Mouse (Mus musculus) heart, embryonic 10.5 days (tissue): ENCODE results near the gene Upk1a. TPM values are rescaled to one million over a fixed set of nuclear protein-coding genes. Genes with fewer than 3 reads are reported as not detected.

Experiments used
- DNase-seq: peaks from one replicate; pipeline ENCODE4 v3.0.0-alpha.2; 2017; ENCODE audit warnings: low spot score
- H3K27ac ChIP-seq: fragments of 300-500 bp; sonication (generic); 2 replicates; pipeline ENCODE4 v1.5.1; 2016; ENCODE audit warnings: mild to moderate bottlenecking
- H3K27me3 ChIP-seq: fragments of 300-500 bp; sonication (generic); 2 replicates; pipeline ENCODE4 v1.6.1; 2016; ENCODE audit warnings: mild to moderate bottlenecking; ENCODE audit not compliant: poor library complexity, insufficient read depth, severe bottlenecking
- H3K36me3 ChIP-seq: fragments of 300-500 bp; sonication (generic); 2 replicates; pipeline ENCODE4 v1.6.1; 2016; ENCODE audit warnings: mild to moderate bottlenecking, moderate library complexity
- H3K4me1 ChIP-seq: fragments of 300-500 bp; sonication (generic); 2 replicates; pipeline ENCODE4 v1.6.1; 2016; ENCODE audit warnings: mild to moderate bottlenecking
- H3K4me3 ChIP-seq: fragments of 300-500 bp; sonication (generic); 2 replicates; pipeline ENCODE4 v1.5.1; 2016; ENCODE audit warnings: mild to moderate bottlenecking, moderate library complexity
- H3K9me3 ChIP-seq: fragments of 300-500 bp; sonication (generic); 2 replicates; pipeline ENCODE4 v1.6.1; 2016; ENCODE audit warnings: mild to moderate bottlenecking, moderate library complexity
- WGBS: fragments of 180-500 bp; shearing (Covaris S2); methylation state at CpG from one replicate; pipeline ENCODE4 v1.1.7; 2016; 5-methylcytosine and 5-hydroxymethylcytosine counted together
- polyA plus RNA-seq: library from polyadenylated mRNA; unstranded; fragments of >200 nt; fragmentation: Nextera tagmentation; extraction: Ambion mirVana; gene quantifications from 2 replicates; pipeline ENCODE4 v1.2.1, GENCODE M21; 2016

Upk1a gene
- 1.8 and 2.7 TPM in 2 replicates for polyA plus RNA-seq

DNA sequence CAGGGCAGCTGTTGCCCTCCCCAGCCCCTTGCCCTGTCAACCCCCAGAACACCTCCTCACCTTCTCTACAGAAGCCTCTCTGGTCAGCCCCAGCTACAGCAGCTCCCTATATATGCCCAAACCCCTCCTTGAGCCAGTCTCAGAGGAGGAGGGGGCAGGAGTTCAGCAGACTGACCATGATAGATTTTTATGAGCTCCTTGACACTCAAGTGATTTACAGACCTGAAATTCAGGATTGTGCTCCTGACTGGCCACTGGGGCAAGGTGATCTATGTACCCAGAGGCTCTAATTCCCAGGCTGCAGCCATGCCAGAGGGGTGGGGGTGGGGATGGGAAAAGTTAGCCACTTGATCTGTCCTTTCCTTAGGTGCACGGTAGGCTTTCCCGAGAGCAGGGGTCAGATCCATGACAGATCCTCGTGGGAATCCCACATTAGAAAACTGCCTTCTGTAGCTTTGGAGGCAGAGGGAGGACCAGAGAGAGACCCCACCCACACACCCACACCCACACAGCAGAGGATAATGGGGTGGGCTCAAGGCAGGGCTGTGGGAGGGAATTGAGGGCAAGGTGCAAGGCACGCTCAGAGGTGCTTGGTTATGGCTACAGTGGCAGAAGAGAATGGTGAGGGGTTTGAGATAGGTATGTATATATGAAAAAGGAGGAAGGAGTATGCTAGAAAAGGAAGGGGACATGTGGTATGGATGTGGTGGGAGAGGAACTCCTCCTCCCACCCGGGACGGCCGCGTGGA is at the start of gene Upk1a:
Gene Upk1a (minus strand): TSS at position 194 of the 749 bp plus-strand sequence.
- 84% methylated on average over 8 of the region's 8 CpGs for WGBS
- H3K9me3 ChIP-seq: no peaks in the 10 kb centered on the region
- no peak for DNase-seq
- H3K36me3 ChIP-seq: peaks cover 27% of the 10 kb centered on the region
- H3K27ac ChIP-seq: no peak within 1 kb of the TSS
- H3K4me1 ChIP-seq: peaks cover 17% of the 10 kb centered on the region
- H3K4me3 ChIP-seq: no peak within 1 kb of the TSS
- peaks cover 3% of the 10 kb centered on the region; the same call in 1 of the 2 replicates for H3K27me3 ChIP-seq

DNA sequence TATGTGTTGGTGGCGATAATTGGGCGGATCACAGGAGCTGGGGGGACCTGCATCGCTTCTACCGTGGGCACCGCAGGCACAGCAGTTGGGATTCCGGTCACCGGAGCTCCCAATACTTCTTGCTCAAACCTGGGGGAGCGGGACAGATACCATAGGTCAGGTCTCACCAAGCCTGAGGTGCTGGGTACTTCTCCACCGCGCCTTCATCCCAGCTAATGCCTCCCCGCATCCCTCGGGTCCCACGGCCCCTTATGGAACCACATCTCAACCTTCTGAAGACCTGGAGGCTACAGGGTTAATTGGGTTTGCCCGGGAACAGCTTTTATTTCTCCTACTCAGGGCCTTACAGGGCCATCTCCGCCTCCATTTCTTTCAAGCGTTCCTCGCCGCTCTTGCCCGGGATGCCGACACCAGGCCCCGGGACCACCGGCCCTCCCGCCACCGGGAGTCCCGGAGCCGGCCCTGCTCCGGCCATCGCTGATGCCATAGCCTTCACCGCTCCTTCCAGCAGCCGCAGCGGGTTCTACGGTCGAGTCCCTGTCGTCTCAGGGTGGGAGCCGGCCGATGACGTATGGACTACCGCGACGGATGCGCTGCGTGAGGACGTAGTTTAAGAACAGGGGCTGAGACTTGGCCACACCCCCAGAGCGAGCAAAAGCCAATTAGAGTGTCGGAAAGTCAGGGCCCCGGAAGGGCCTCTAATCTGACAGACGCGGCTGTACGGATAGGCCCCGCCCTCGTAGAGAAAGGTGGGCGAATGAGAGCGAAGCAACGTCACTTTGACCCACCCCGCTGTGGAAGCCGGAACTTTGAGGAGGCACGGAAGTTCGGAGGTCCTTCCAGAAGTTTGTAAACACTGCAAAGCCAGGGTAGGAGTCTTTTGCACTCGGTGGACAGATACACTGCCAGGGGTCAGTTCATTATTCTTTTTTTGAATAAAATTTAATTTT is 37.2 kb upstream of the Upk1a start, which contains the start of gene Rbm42:
Gene Rbm42 (minus strand): TSS at position 727 of the 950 bp plus-strand sequence.
- H3K36me3 ChIP-seq: peaks cover 63% of the 10 kb centered on the region
- no peaks in the 10 kb centered on the region for H3K27me3 ChIP-seq
- peaks cover 9% of the 10 kb centered on the region; the same call in 1 of the 2 replicates for H3K4me1 ChIP-seq
- 1% methylated on average over 59 of the region's 59 CpGs for WGBS
- H3K9me3 ChIP-seq: no peaks in the 10 kb centered on the region
- peak; percentile 99 for DNase-seq
- peak within 1 kb of the TSS; percentile 88 for H3K4me3 ChIP-seq
- H3K27ac ChIP-seq: peak within 1 kb of the TSS; percentile 92

DNA sequence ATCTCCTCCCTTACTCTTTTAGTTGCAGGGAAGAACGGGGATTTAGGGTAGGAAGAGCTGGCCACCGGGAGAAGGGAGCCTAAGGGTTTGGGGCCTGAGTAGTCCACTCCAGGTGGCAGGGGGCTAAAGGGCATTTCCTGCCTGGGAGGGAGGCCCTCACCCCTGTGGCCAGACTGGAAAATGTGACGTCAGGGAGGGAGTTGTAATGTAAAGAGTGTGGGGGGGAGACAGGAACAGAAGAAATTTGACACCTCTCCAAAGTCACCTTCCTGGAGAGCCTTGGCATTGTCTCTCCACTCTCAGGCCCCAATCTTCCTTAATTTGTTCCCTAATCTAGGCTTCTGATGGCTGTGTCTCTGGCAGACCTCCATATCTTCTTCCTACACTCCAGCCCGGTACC is 26.4 kb upstream of the Upk1a start:
- peak overlapping the region; percentile 69 for H3K27ac ChIP-seq
- no peaks in the 10 kb centered on the region for H3K9me3 ChIP-seq
- DNase-seq: no peak

DNA sequence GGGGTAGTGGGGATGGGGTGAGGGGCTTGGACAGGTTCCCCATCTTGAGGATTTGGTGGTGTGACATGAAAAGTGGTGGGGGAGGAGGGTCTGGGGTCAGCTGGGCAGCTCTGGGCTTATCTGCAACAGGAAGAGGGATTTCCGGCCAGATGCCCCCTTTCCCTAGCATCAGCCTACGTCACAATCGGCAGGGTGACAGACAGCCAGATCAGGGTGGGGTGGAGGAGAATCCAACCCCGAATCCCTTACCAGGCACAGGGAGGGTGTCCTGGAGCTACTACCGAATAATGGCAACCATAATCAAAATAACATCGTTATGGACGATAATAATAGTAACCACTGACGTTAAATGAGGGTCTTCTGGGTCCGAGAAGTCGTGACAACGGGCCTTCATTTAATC is 23.7 kb upstream of the Upk1a start:
- Histone ChIP-seq H3K4me1 (peaks cover 43% of the 10 kb centered on the region), H3K36me3 (peaks cover 18% of the 10 kb centered on the region), H3K27me3 (peaks cover 52% of the 10 kb centered on the region), H3K9me3 (no peaks in the 10 kb centered on the region), H3K27ac (peak overlapping the region; percentile 56; the same call in 1 of the 2 replicates), H3K4me3 (peak overlapping the region; percentile 53)
- WGBS: 18% methylated on average over 11 of the region's 11 CpGs
- peak; percentile 83 for DNase-seq

More for the DNA sequence above, 26.4 kb upstream of the Upk1a start:
- WGBS: 14% methylated on average over 4 of the region's 4 CpGs
- Histone ChIP-seq H3K4me3 (no peak overlapping the region; the same call in 1 of the 2 replicates), H3K27me3 (peaks cover 26% of the 10 kb centered on the region), H3K36me3 (peaks cover 45% of the 10 kb centered on the region), H3K4me1 (peaks cover 36% of the 10 kb centered on the region)

DNA sequence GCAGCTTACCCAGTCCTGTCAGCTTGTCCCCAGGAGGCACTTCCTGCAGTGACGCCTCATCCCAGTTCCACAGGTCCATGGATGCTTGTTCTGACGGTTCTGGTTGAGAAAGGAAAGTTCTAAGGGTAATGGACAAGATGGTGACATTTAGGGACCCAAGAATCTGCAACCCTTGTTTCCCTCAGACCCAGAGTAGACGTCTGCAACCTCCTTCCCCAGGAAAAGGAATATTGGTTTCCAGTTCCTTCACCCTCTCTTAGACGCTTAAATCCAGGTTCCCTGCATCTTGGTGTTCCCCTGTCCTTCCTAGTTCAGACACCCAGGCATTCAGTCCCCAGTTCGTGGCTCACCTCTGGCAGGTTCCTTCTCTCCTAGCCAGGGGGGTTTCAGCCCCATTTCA is 23.1 kb upstream of the Upk1a start, which contains the start of gene Etv2:
Gene Etv2 (minus strand): TSS at position 101 of the 400 bp plus-strand sequence.
- peaks cover 43% of the 10 kb centered on the region for H3K4me1 ChIP-seq
- H3K4me3 ChIP-seq: peak within 1 kb of the TSS; percentile 53
- no peak for DNase-seq
- WGBS: 3% methylated on average over 5 of the region's 5 CpGs
- peaks cover 12% of the 10 kb centered on the region for H3K36me3 ChIP-seq
- H3K27ac ChIP-seq: peak within 1 kb of the TSS; percentile 59; the same call in 1 of the 2 replicates
- peaks cover 57% of the 10 kb centered on the region for H3K27me3 ChIP-seq
- no peaks in the 10 kb centered on the region for H3K9me3 ChIP-seq

DNA sequence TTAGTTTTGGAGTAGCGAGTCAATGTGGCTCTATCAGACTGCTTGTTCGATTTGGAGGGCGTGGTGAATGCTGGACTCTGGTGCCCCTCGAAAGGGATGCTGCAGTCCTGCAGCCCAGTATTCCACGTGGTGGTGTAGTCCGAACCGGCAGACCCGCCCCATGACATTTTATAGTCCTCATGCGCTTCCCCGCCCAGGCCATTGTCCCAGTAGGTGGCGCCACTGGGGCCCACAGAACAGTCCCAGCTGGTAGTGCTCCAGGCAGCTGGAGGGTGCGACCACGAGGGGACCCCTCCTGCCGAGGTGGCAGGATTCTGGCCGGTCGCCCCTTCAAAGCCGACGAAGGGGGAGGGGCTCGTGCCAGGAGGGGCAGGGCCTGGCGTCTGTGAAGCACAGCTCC is 22.0 kb upstream of the Upk1a start:
- Histone ChIP-seq H3K36me3 (0 out of 2 replicates have a peak, but pooled peaks cover under 1% of the 10 kb centered on the region), H3K9me3 (no peaks in the 10 kb centered on the region), H3K4me3 (peak overlapping the region; percentile 53), H3K4me1 (peaks cover 42% of the 10 kb centered on the region), H3K27me3 (peaks cover 59% of the 10 kb centered on the region), H3K27ac (peak overlapping the region; percentile 59; the same call in 1 of the 2 replicates)
- DNase-seq: peak; percentile 88
- 2% methylated on average over 20 of the region's 20 CpGs for WGBS

DNA sequence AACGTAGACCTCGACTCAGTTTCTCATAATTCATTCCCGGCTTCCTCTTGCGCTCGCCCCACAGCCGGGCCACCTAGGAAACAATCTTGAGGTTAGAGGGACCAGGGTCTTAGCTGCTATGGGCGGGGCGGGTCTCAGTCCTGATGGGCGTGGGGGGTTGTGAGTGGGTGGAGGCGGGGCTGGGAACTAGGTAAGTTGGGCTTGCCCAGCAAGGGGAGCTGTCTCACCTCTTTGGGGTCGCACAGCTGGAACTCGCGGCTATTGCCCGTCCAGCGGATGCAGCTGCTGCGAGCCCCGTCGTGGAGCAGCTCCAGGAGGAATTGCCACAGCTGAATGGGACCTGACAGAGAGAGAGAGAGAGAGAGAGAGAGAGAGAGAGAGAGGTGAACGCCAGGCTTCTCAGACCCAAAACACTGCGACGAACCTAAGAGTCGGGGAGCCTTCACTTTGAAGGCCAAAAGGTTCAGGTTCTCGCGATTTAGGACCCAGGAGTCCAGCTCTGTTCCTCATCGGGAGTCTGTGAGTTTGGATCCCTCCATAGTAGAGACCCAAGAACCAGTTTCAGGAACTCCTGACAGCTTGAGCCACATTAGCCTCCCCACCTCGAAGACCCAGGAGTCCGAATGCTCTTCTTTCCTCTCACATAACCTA is 21.2 kb upstream of the Upk1a start:
- no peaks in the 10 kb centered on the region for H3K36me3 ChIP-seq
- H3K4me1 ChIP-seq: peaks cover 35% of the 10 kb centered on the region
- WGBS: 12% methylated on average over 27 of the region's 27 CpGs
- peak overlapping the region; percentile 53 for H3K4me3 ChIP-seq
- no peak overlapping the region for H3K27ac ChIP-seq
- peaks cover 59% of the 10 kb centered on the region for H3K27me3 ChIP-seq
- H3K9me3 ChIP-seq: no peaks in the 10 kb centered on the region
- no peak for DNase-seq

DNA sequence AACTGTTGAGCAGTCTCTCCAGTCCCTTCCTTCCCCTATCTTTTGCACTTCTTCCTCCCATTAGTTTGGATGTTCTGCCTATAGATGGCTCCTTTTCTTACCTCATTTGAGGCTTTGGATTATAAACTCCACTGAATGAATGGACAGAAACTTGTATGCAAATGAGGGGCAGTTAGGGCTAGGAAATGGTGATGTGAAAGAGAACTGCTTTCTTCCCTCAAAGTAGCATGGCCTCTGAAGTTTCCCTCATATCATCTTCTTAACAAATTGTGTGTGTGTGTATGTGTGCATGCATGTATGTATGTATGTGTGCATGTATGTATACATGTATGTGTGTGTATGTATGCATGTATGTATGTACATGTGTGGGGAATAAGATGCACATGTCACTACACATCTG is 16.4 kb upstream of the Upk1a start:
- peaks cover 18% of the 10 kb centered on the region for H3K4me1 ChIP-seq
- H3K9me3 ChIP-seq: no peaks in the 10 kb centered on the region
- H3K27me3 ChIP-seq: peaks cover 32% of the 10 kb centered on the region
- DNase-seq: no peak
- no peak overlapping the region for H3K4me3 ChIP-seq
- peaks cover 7% of the 10 kb centered on the region for H3K36me3 ChIP-seq
- H3K27ac ChIP-seq: no peak overlapping the region

DNA sequence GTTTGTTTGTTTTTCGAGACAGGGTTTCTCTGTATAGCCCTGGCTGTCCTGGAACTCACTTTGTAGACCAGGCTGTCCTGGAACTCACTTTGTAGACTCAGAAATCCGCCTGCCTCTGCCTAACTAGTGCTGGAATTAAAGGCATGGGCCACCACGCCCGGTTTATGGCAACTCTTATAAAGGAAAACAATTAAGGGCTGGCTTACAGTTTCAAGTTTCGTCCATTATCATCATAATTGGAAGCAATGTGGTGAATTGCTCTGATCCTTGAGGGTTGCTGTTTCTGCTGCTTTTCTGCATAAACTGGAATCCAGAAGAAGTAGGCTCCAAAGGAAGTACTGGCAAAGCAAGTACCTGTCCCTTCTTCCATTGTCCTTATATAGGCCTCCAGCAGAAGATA is 14.0 kb upstream of the Upk1a start:
- peaks cover 22% of the 10 kb centered on the region for H3K4me1 ChIP-seq
- 78% methylated on average over 5 of the region's 5 CpGs for WGBS
- peaks cover 9% of the 10 kb centered on the region; the same call in 1 of the 2 replicates for H3K27me3 ChIP-seq
- no peak for DNase-seq
- peak overlapping the region; percentile 95; the same call in 1 of the 2 replicates for H3K4me3 ChIP-seq
- no peaks in the 10 kb centered on the region for H3K9me3 ChIP-seq
- peaks cover 30% of the 10 kb centered on the region for H3K36me3 ChIP-seq
- no peak overlapping the region; the same call in 1 of the 2 replicates for H3K27ac ChIP-seq

DNA sequence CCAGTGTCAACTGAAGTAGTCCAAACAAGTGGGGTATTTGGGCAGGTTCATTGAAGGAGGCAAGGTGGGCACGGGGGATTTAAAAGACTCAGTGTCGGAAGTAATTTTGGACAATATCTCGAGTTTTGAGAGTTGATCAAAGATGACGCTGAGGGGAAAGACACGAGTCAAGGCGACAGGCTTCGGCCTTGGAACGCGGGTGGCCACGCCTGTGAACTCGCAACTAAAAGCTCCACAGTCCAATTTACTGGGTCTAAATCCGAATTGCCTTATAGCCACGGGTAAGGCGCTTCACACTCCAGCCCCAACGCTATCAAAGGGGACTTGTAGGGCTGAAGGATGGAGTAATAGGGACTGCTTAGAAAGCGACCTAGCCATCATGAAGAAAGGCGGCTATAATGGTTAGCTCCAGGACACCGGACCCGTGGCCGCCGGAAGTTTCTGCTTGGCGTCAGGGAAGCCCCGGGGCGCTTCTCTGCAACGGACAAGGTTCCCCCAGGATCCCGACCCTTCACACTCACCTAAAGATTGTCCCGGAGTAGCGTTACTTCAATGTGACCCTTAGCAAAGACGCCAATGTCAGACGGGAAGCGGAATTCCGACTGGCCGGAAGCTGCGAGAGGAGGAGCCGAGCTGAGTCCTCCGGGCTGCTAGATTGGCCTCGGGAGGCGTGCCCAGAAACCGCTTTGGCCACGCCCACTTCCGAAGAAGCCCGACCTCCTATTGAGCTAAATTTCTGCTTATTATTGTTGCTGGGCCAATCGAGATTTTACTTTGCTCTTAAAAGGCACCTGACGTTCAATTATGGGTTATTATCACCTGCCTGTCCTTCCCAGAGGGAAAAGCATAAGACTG is 13.1 kb upstream of the Upk1a start, which contains the start of gene Cox6b1:
Gene Cox6b1 (minus strand): TSS at position 622 of the 855 bp plus-strand sequence.
- Histone ChIP-seq H3K4me1 (peaks cover 22% of the 10 kb centered on the region), H3K4me3 (peak within 1 kb of the TSS; percentile 95), H3K9me3 (no peaks in the 10 kb centered on the region), H3K27me3 (0 out of 2 replicates have a peak, but pooled peaks cover 2% of the 10 kb centered on the region), H3K27ac (peak within 1 kb of the TSS; percentile 96), H3K36me3 (peaks cover 36% of the 10 kb centered on the region)
- peak; percentile 97 for DNase-seq
- WGBS: 2% methylated on average over 44 of the region's 44 CpGs

DNA sequence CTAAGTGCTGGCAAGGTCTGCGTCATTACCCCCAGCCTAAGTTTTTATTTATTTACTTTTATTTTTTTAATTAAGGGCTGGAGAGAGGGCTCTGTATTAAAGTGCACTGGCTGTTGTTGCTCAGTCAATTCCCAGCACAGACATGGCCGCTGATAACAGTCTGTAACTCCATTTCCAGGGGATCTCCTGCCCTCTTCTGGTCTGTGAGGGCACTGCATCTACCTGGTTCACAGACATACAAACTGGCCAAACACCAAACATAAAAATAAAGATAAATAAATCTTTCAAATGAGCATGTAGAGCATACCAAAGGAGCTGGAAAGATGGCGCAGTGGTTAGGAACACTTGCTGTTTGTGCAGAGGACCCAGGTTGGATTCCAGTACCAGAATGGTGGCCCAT is 6.6 kb upstream of the Upk1a start:
- H3K36me3 ChIP-seq: peaks cover 81% of the 10 kb centered on the region
- no peaks in the 10 kb centered on the region for H3K9me3 ChIP-seq
- no peak for DNase-seq
- H3K4me1 ChIP-seq: peaks cover 11% of the 10 kb centered on the region
- H3K4me3 ChIP-seq: no peak overlapping the region
- WGBS: 83% methylated on average over 3 of the region's 3 CpGs
- H3K27me3 ChIP-seq: no peaks in the 10 kb centered on the region
- no peak overlapping the region for H3K27ac ChIP-seq
